Mouse (Mus musculus): ENCODE data around the gene Ecsit. TPM values are rescaled to one million over a fixed set of nuclear protein-coding genes. Genes with fewer than 3 reads are reported as not detected.

The Ecsit gene
- total RNA-seq, 2 experiments from 2014 or later, result 36.6 to 37.0 TPM

GRCm38 (mm10) chr9:22055713-22056112 lies 29.5 kb downstream of the Ecsit start:
- ATAC-seq (replicated peaks; ENCODE audit: low FRiP score, low TSS enrichment, poor library complexity, severe bottlenecking), result no peak

- peak; percentile 78 for ATAC-seq (replicated peaks; ENCODE audit: low FRiP score, low TSS enrichment, poor library complexity, severe bottlenecking)
These were observed 30.7 kb downstream of the Ecsit start for GRCm38 (mm10) chr9:22054411-22055076.

GRCm38 (mm10) chr9:22053657-22054056 lies 31.6 kb downstream of the Ecsit start:
- no peak for ATAC-seq (replicated peaks; ENCODE audit: low FRiP score, low TSS enrichment, poor library complexity, severe bottlenecking)

DNA sequence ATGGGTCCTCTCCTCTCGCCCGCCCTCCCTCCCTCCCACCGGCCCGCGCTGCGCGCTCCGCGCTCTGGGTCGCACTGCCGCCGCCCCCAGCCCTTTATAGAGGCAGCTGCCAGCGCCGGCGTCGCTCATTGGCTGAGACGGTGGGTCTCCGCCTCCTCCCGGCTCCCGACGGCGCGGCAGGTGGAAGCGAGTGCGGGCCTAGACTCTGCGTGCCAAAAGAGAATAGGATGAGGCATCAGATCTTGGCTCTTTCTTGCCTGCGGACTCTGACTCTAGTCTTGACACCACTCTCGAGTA lies 33.3 kb downstream of the Ecsit start, which contains the start of gene Elavl3:
TSS of gene Elavl3 (minus strand) at position 66 of the 297 bp plus-strand sequence.
- no peak for ATAC-seq (replicated peaks; ENCODE audit: low FRiP score, low TSS enrichment, poor library complexity, severe bottlenecking)

DNA sequence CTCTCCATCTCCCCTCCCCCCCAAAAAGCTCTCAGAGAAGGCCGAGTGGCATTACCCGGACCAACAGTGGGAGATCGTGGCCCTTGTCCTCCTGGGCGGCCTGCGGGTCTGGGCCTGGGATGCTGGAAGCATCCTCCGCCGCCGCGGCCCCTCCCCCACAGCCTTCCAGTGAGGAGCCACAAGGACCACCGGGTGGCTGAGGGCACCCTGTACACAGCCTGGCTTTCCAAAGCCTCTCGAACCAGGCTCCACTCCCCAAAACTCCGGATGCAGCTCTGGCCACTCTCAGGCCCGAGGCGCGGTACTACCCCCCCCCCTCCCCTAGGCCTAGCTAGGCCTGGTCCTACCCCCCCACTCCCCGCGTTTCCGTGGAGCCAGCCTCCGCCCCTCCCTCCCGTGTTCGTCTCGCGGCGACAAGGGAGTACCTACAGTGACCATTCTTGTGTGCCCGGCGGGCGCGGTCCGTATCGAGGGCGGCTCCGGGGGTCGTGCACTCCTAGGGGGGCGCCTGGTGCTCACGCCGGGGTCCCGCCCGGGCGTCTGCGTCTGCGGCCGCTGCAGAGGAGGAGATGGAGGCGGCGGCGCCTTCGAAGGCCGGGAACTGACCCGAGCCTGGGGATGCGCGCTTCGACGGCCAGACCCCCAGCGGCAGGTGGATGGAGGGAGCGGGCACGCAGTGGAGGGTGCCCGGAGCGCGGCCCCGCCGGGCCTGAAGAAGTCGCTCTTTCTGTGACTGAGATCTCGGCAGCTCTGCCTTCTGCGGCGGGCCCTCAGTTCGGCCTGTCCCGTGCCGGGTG lies 33.9 kb downstream of the Ecsit start:
- ATAC-seq (replicated peaks; ENCODE audit: low FRiP score, low TSS enrichment, poor library complexity, severe bottlenecking), result no peak

- ATAC-seq (replicated peaks; ENCODE audit: low FRiP score, low TSS enrichment, poor library complexity, severe bottlenecking), result peak; percentile 56
These were observed 34.8 kb downstream of the Ecsit start for GRCm38 (mm10) chr9:22050351-22050889.

GRCm38 (mm10) chr9:22049721-22050270 lies 35.4 kb downstream of the Ecsit start:
- no peak for ATAC-seq (replicated peaks; ENCODE audit: low FRiP score, low TSS enrichment, poor library complexity, severe bottlenecking)

- ATAC-seq (replicated peaks; ENCODE audit: low FRiP score, low TSS enrichment, poor library complexity, severe bottlenecking), result no peak
These were observed 35.9 kb downstream of the Ecsit start for GRCm38 (mm10) chr9:22049315-22049714.

GRCm38 (mm10) chr9:22047329-22047728 lies 37.9 kb downstream of the Ecsit start:
- no peak for ATAC-seq (replicated peaks; ENCODE audit: low FRiP score, low TSS enrichment, poor library complexity, severe bottlenecking)

GRCm38 (mm10) chr9:22041832-22042231 lies 43.4 kb downstream of the Ecsit start:
- ATAC-seq (replicated peaks; ENCODE audit: low FRiP score, low TSS enrichment, poor library complexity, severe bottlenecking), result no peak

- no peak for ATAC-seq (replicated peaks; ENCODE audit: low FRiP score, low TSS enrichment, poor library complexity, severe bottlenecking)
These were observed 47.4 kb downstream of the Ecsit start for GRCm38 (mm10) chr9:22037826-22038225.

GRCm38 (mm10) chr9:22035300-22036044 lies 49.8 kb downstream of the Ecsit start:
- no peak for ATAC-seq (replicated peaks; ENCODE audit: low FRiP score, low TSS enrichment, poor library complexity, severe bottlenecking)

DNA sequence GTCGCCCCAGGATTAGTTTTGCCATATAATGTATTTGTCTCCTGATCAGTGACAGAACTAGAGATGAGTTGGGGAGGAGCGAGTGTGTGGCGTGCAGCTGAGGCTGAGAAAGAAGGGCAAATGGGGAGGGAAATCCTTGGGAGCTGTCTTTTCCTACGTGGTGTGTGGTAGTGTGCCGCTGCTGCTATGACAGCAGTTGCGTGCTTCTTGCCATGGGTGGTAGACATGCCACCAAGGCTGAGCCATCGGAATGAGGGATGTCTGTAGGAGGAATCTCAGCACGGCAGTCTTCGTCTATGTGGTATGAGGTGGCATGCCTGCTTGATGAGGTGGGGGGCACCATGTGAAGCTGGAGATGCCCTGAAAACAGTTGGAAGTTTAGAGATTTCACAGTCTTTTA lies 54.9 kb downstream of the Ecsit start:
- ATAC-seq (replicated peaks; ENCODE audit: low FRiP score, low TSS enrichment, poor library complexity, severe bottlenecking), result no peak

GRCm38 (mm10) chr9:22028467-22028866 lies 56.8 kb downstream of the Ecsit start:
- ATAC-seq (replicated peaks; ENCODE audit: low FRiP score, low TSS enrichment, poor library complexity, severe bottlenecking), result no peak

DNA sequence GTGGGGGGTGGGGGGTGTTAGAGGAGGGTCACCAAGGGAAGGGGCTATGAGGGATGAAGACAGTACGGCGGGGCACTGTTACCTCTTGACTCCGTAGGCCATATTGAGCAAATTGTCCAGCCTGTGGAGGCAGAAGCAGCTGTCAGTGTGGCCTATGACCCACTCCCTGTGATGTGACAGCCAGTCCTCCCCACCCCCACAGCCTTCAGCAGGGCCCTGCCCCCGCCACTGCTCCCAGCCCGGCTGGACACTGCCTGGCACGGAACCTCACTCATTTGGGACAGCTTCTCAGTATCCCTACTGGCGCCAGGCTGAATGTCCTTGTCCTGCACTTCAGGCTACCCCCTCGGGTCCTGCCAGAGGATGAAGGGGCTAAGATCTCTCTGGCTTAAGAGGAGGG lies 60.6 kb downstream of the Ecsit start:
- ATAC-seq (replicated peaks; ENCODE audit: low FRiP score, low TSS enrichment, poor library complexity, severe bottlenecking), result no peak

Other genes with a start within 250 kb of the Ecsit start
- not detected in 2 replicates for gene Angptl8, start 249.9 kb downstream of the Ecsit start, total RNA-seq (2014; fragmentation: Nextera tagmentation)
- not detected in 2 replicates for gene Angptl8, start 249.9 kb downstream of the Ecsit start, total RNA-seq (2017)
- 0.37 and 0.57 TPM in 2 replicates for gene Dock6, start 232.8 kb downstream of the Ecsit start, total RNA-seq (2014; fragmentation: Nextera tagmentation)
- 0.15 and 0.23 TPM in 2 replicates for gene Dock6, start 232.8 kb downstream of the Ecsit start, total RNA-seq (2017)
- 4.9 and 8.7 TPM in 2 replicates for gene Rab3d, start 167.2 kb downstream of the Ecsit start, total RNA-seq (2014; fragmentation: Nextera tagmentation)
- gene Rab3d, start 167.2 kb downstream of the Ecsit start, total RNA-seq (2017), result 8.1 and 8.6 TPM in 2 replicates
- gene Ccdc159, start 158.0 kb downstream of the Ecsit start, total RNA-seq (2014; fragmentation: Nextera tagmentation), result not detected in 2 replicates
- gene Ccdc159, start 158.0 kb downstream of the Ecsit start, total RNA-seq (2017), result 0.46 TPM in 1 of 2 replicates, not detected in the other
- 9.1 and 11.4 TPM in 2 replicates for gene Tmem205, start 157.9 kb downstream of the Ecsit start, total RNA-seq (2014; fragmentation: Nextera tagmentation)
- 4.1 and 8.5 TPM in 2 replicates for gene Tmem205, start 157.9 kb downstream of the Ecsit start, total RNA-seq (2017)
- gene Plppr2, start 148.4 kb downstream of the Ecsit start, total RNA-seq (2014; fragmentation: Nextera tagmentation), result not detected in 2 replicates
- gene Plppr2, start 148.4 kb downstream of the Ecsit start, total RNA-seq (2017), result not detected in 2 replicates
- 4.1 and 9.1 TPM in 2 replicates for gene Swsap1, start 129.7 kb downstream of the Ecsit start, total RNA-seq (2014; fragmentation: Nextera tagmentation)
- gene Swsap1, start 129.7 kb downstream of the Ecsit start, total RNA-seq (2017), result 1.2 and 4.8 TPM in 2 replicates
- 109 and 131 TPM in 2 replicates for gene Epor, start 121.9 kb downstream of the Ecsit start, total RNA-seq (2014; fragmentation: Nextera tagmentation)
- 35.2 and 48.6 TPM in 2 replicates for gene Epor, start 121.9 kb downstream of the Ecsit start, total RNA-seq (2017)
- gene Rgl3, start 96.0 kb downstream of the Ecsit start, total RNA-seq (2014; fragmentation: Nextera tagmentation), result not detected in 2 replicates
- not detected in 2 replicates for gene Rgl3, start 96.0 kb downstream of the Ecsit start, total RNA-seq (2017)
- gene Ccdc151, start 82.8 kb downstream of the Ecsit start, total RNA-seq (2014; fragmentation: Nextera tagmentation), result 1.2 TPM in 1 of 2 replicates, not detected in the other
- gene Ccdc151, start 82.8 kb downstream of the Ecsit start, total RNA-seq (2017), result not detected in 2 replicates
- 45.7 and 56.7 TPM in 2 replicates for gene Prkcsh, start 82.6 kb downstream of the Ecsit start, total RNA-seq (2014; fragmentation: Nextera tagmentation)
- gene Prkcsh, start 82.6 kb downstream of the Ecsit start, total RNA-seq (2017), result 102 and 107 TPM in 2 replicates
- not detected in 2 replicates for gene Elavl3, start 33.4 kb downstream of the Ecsit start, total RNA-seq (2014; fragmentation: Nextera tagmentation)
- not detected in 2 replicates for gene Elavl3, start 33.4 kb downstream of the Ecsit start, total RNA-seq (2017)
- not detected in 2 replicates for gene Gm49318, start 14.2 kb downstream of the Ecsit start, total RNA-seq (2014; fragmentation: Nextera tagmentation)
- not detected in 2 replicates for gene Gm49318, start 14.2 kb downstream of the Ecsit start, total RNA-seq (2017)
- gene Zfp653, start 14.1 kb downstream of the Ecsit start, total RNA-seq (2014; fragmentation: Nextera tagmentation), result 10.0 and 11.0 TPM in 2 replicates
- 4.2 and 9.0 TPM in 2 replicates for gene Zfp653, start 14.1 kb downstream of the Ecsit start, total RNA-seq (2017)
- gene Cnn1, start 13.8 kb upstream of the Ecsit start, total RNA-seq (2014; fragmentation: Nextera tagmentation), result not detected in 2 replicates
- 0.19 TPM in 1 of 2 replicates, not detected in the other for gene Cnn1, start 13.8 kb upstream of the Ecsit start, total RNA-seq (2017)
- gene Elof1, start 31.7 kb upstream of the Ecsit start, total RNA-seq (2014; fragmentation: Nextera tagmentation), result 95.3 and 98.7 TPM in 2 replicates
- 31.1 and 51.7 TPM in 2 replicates for gene Elof1, start 31.7 kb upstream of the Ecsit start, total RNA-seq (2017)
- 11.3 and 19.4 TPM in 2 replicates for gene Acp5, start 50.3 kb upstream of the Ecsit start, total RNA-seq (2014; fragmentation: Nextera tagmentation)
- 2.2 and 6.5 TPM in 2 replicates for gene Acp5, start 50.3 kb upstream of the Ecsit start, total RNA-seq (2017)
- 31.2 and 49.5 TPM in 2 replicates for gene Pigyl, start 71.4 kb upstream of the Ecsit start, total RNA-seq (2014; fragmentation: Nextera tagmentation)
- gene Pigyl, start 71.4 kb upstream of the Ecsit start, total RNA-seq (2017), result 22.3 and 42.3 TPM in 2 replicates
- not detected in 2 replicates for gene Zfp872, start 102.7 kb upstream of the Ecsit start, total RNA-seq (2014; fragmentation: Nextera tagmentation)
- gene Zfp872, start 102.7 kb upstream of the Ecsit start, total RNA-seq (2017), result not detected in 2 replicates
- 50.6 and 53.6 TPM in 2 replicates for gene Zfp809, start 140.3 kb upstream of the Ecsit start, total RNA-seq (2014; fragmentation: Nextera tagmentation)
- gene Zfp809, start 140.3 kb upstream of the Ecsit start, total RNA-seq (2017), result 34.1 and 44.6 TPM in 2 replicates
- gene Zfp599, start 174.5 kb upstream of the Ecsit start, total RNA-seq (2014; fragmentation: Nextera tagmentation), result 6.2 and 6.3 TPM in 2 replicates
- gene Zfp599, start 174.5 kb upstream of the Ecsit start, total RNA-seq (2017), result 6.7 and 13.7 TPM in 2 replicates
- 9.7 and 13.3 TPM in 2 replicates for gene Zfp810, start 222.2 kb upstream of the Ecsit start, total RNA-seq (2014; fragmentation: Nextera tagmentation)
- gene Zfp810, start 222.2 kb upstream of the Ecsit start, total RNA-seq (2017), result 5.6 and 6.3 TPM in 2 replicates